Mouse (Mus musculus): ENCODE data around the gene Acer2. TPM values are rescaled to one million over a fixed set of nuclear protein-coding genes. Genes with fewer than 3 reads are reported as not detected.

Acer2 gene
- total and polyA plus RNA-seq, 3 experiments: 0.09 to 0.29 (median 0.13) TPM

GRCm38 (mm10) chr4:86858070-86858440 lies 16.1 kb upstream of the Acer2 start:
- peak overlapping the region; percentile 45 to 100 (median 68) for H3K4me3 ChIP-seq (replicated peaks in 1 of 3; ENCODE audit: low read depth in 2 of 3, low read length in 2 of 3, poor library complexity in 1 of 3)
- peaks cover 28 to 30% of the 10 kb centered on the region in 2 experiments for H3K36me3 ChIP-seq (replicated peaks in 1 of 2; ENCODE audit: control insufficient read depth in 1 of 2, insufficient read depth in 1 of 2, low read length in 1 of 2)
- H3K9me3 ChIP-seq (replicated peaks; ENCODE audit: low read length): no peaks in the 10 kb centered on the region
- H3K27me3 ChIP-seq (replicated peaks): no peaks in the 10 kb centered on the region
- dilution Hi-C loops (cut with MboI; ENCODE audit: extremely low pct_ligation_motif_present, extremely low pct_unique_long_range_greater_than_20kb, low sequenced_read_pairs) (no loop called here), in situ Hi-C loops (cut with MboI; ENCODE audit: low pct_ligation_motif_present, low pct_unique_long_range_greater_than_20kb, low sequenced_read_pairs) (no loop called here)
- H3K79me2 ChIP-seq (replicated peaks; ENCODE audit: control insufficient read depth, extremely low read depth, insufficient read depth, poor library complexity, severe bottlenecking): peaks cover 21% of the 10 kb centered on the region
- no peak for DNase-seq (ENCODE audit: extremely low read depth)
- TF ChIP-seq JUND (conservative IDR thresholded peaks at IDR 0.05; ENCODE audit: low read depth, low read length): no peak
- TF ChIP-seq IRF4 (IDR thresholded peaks at IDR 0.05; ENCODE audit: low read depth, low read length): no peak
- TF ChIP-seq NELFE (IDR thresholded peaks at IDR 0.05; ENCODE audit: low read depth, low read length): no peak
- TF ChIP-seq PAX5 (IDR thresholded peaks at IDR 0.05; ENCODE audit: low read length): no peak
- TF ChIP-seq MYC (IDR thresholded peaks at IDR 0.05; ENCODE audit: low read depth, low read length): no peak
- TF ChIP-seq CHD2 (IDR thresholded peaks at IDR 0.05; ENCODE audit: low read length): no peak
- TF ChIP-seq NRF1 (IDR thresholded peaks at IDR 0.05; ENCODE audit: low read depth, low read length): no peak
- no peak for TF ChIP-seq USF1 (IDR thresholded peaks at IDR 0.05; ENCODE audit: low read depth, low read length)
- TF ChIP-seq MAFK (IDR thresholded peaks at IDR 0.05; ENCODE audit: insufficient replicate concordance, low read length): no peak
- TF ChIP-seq TBP (conservative IDR thresholded peaks at IDR 0.05; ENCODE audit: low read depth, low read length): no peak
- no peak for TF ChIP-seq CTCF (conservative IDR thresholded peaks at IDR 0.05 in 1 of 2, IDR thresholded peaks at IDR 0.05 in 1 of 2; ENCODE audit: low read depth in 2 of 2, low read length in 2 of 2)
- TF ChIP-seq ZKSCAN1 (IDR thresholded peaks at IDR 0.05; ENCODE audit: borderline replicate concordance, low read depth, low read length): no peak
- no peak for TF ChIP-seq KAT2A (IDR thresholded peaks at IDR 0.05; ENCODE audit: insufficient replicate concordance, low read length)
- no peak for TF ChIP-seq MAZ (IDR thresholded peaks at IDR 0.05; ENCODE audit: low read depth, low read length)
- no peak for TF ChIP-seq ETS1 (conservative IDR thresholded peaks at IDR 0.05; ENCODE audit: low read depth, low read length)
- TF ChIP-seq E2F4 (IDR thresholded peaks at IDR 0.05; ENCODE audit: insufficient replicate concordance, low read depth, low read length): no peak
- TF ChIP-seq BHLHE40 (IDR thresholded peaks at IDR 0.05; ENCODE audit: low read depth, low read length): no peak
- TF ChIP-seq SIN3A (IDR thresholded peaks at IDR 0.05; ENCODE audit: low read length): no peak
- H3K27ac ChIP-seq (ENCODE audit: insufficient read depth, low read depth): no peak overlapping the region
- H3K4me2 ChIP-seq (ENCODE audit: insufficient read depth, low read depth, poor library complexity, severe bottlenecking): peak overlapping the region; percentile 57; the same call in 1 of the 2 replicates
- H3K4me1 ChIP-seq (ENCODE audit: control insufficient read depth in 1 of 2, insufficient read depth in 2 of 2): peaks cover 3 to 14% of the 10 kb centered on the region in 2 experiments; a peak in 3 of 4 replicates
- peak overlapping the region; percentile 90 for H3K9ac ChIP-seq (ENCODE audit: insufficient read depth, low read depth)

- DNase-seq (ENCODE audit: extremely low read depth): no peak
- dilution Hi-C loops (cut with MboI; ENCODE audit: extremely low pct_ligation_motif_present, extremely low pct_unique_long_range_greater_than_20kb, low sequenced_read_pairs): no loop called here
- no peaks in the 10 kb centered on the region for H3K79me2 ChIP-seq (replicated peaks; ENCODE audit: control insufficient read depth, extremely low read depth, insufficient read depth, poor library complexity, severe bottlenecking)
- H3K4me1 ChIP-seq (ENCODE audit: control insufficient read depth in 1 of 2, insufficient read depth in 2 of 2): no peaks in the 10 kb centered on the region
- in situ Hi-C loops (cut with MboI; ENCODE audit: low pct_ligation_motif_present, low pct_unique_long_range_greater_than_20kb, low sequenced_read_pairs): no loop called here
- H3K4me3 ChIP-seq (replicated peaks in 1 of 3; ENCODE audit: low read depth in 2 of 3, low read length in 2 of 3, poor library complexity in 1 of 3): no peak overlapping the region
- H3K9me3 ChIP-seq (replicated peaks; ENCODE audit: low read length): no peaks in the 10 kb centered on the region
- H3K4me2 ChIP-seq (ENCODE audit: insufficient read depth, low read depth, poor library complexity, severe bottlenecking): no peak overlapping the region
- no peaks in the 10 kb centered on the region for H3K36me3 ChIP-seq (replicated peaks in 1 of 2; ENCODE audit: control insufficient read depth in 1 of 2, insufficient read depth in 1 of 2, low read length in 1 of 2)
- no peak overlapping the region for H3K27ac ChIP-seq (ENCODE audit: insufficient read depth, low read depth)
- TF ChIP-seq POLR2AphosphoS2 (IDR thresholded peaks at IDR 0.05; ENCODE audit: low read depth, low read length): no peak
- TF ChIP-seq ZNF384 (IDR thresholded peaks at IDR 0.05; ENCODE audit: low read depth, low read length): peak; percentile 48; the same call in 1 of the 2 replicates
- no peak overlapping the region for H3K9ac ChIP-seq (ENCODE audit: insufficient read depth, low read depth)
- peaks cover 2% of the 10 kb centered on the region for H3K27me3 ChIP-seq (replicated peaks)
These were observed 10.1 kb upstream of the Acer2 start for GRCm38 (mm10) chr4:86864087-86864486.
